Mouse (Mus musculus): Measurements from ENCODE around the gene Iqck. TPM values are rescaled to one million over a fixed set of nuclear protein-coding genes. Genes with fewer than 3 reads are reported as not detected.

Gene Iqck
- polyA plus RNA-seq, 1 experiment from 2014 or later = 4.5 TPM

DNA sequence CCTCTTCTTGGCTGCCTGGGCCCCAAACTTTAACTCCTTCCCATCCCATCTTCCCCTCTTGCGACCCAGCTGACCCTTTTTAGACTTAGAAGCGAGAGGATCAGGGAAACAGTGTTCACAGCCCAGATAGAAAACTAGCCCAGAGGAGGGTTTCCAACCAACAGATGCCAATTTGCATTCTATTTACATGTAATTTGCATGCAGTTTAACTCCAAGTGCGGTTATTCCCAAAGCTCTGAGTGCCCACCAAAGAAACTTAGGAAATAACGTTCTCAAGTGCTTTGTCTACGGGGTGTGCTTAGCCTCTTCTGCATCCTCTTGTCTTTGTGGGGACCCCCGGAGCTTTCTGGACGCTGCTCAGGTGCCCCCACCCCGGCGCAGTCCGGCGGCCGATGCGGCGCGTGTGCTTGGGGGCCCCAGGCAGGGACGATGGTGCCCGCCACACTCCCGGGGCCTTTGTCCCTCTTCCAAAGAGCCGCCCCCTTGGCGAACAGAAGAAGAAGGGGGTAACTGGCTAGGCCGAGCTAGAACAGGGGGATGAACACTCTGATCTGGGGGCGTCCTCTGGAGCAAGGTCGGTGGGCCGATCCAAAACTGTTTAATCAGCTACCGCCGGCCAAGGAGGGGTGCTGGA is 138.2 kb downstream of the Iqck start:
- ChIA-PET POLR2A (interaction anchor here (1.0 to 1.2 kb wide), 3 partner anchors 65 to 153 kb away, joined by 3 to 4 read pairs (median 3); no protein-coding TSS in a partner anchor), CTCF (interaction anchor here (1.7 to 2.0 kb wide), 2 partner anchors 110 to 114 kb away, joined by 5 to 6 read pairs; no protein-coding TSS in a partner anchor)
- no peak for ATAC-seq
- no peaks in the 10 kb centered on the region for H3K27me3 ChIP-seq
- TF ChIP-seq CTCF (IDR thresholded peaks at IDR 0.05) = no peak
- in situ Hi-C loops (cut with MboI; ENCODE audit: low pct_unique_long_range_greater_than_20kb) = loop anchor here (5.0 to 10.0 kb wide), 2 partner anchors 61 to 139 kb away; partner anchors contain the start of genes Iqck and Knop1
- DNase-seq (ENCODE audit: low read depth, low spot score) = no peak

DNA sequence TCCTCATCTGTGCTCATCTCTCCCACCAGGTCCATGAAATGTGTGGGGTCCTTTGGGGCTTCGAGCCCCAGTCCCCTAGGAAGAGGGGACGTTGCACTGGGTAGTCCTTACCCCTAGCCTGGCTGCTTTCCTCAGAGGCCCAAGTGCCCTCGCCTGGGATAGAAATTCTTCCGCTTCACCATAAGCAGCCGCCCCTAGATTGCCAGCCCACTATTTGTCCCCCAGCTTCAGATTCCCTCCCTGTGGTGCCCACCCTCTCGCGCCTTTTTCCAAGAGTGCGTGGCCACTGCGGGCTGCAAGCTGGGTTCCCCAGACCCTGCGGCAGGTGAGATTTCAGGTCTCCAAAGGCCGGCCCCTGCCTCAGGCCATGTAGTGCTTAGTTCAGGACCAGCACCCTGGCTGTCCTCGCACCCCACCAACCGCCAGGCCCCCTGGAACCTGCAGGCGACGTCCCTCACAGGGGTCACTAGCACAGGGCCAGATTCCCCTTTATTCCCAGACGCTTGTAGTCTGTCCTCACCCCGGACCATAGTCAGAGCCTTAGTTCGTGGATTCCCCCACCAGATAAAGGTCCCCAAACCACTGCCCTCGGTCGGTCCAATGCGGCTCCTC is 138.8 kb downstream of the Iqck start:
- ChIA-PET CTCF (interaction anchor here (0.8 to 1.7 kb wide), 3 partner anchors 40 to 115 kb away, joined by 3 to 5 read pairs (median 4); no protein-coding TSS in a partner anchor), POLR2A (interaction anchor here (1.0 kb wide), 2 partner anchors 65 to 154 kb away, joined by 3 to 4 read pairs; no protein-coding TSS in a partner anchor)
- no peak for DNase-seq (ENCODE audit: low read depth, low spot score)
- in situ Hi-C loops (cut with MboI; ENCODE audit: low pct_unique_long_range_greater_than_20kb) = loop anchor here (5.0 to 10.0 kb wide), 2 partner anchors 62 to 140 kb away; partner anchors contain the start of genes Iqck and Knop1
- H3K27me3 ChIP-seq = no peaks in the 10 kb centered on the region
- no peak for TF ChIP-seq CTCF (IDR thresholded peaks at IDR 0.05)
- ATAC-seq = no peak

DNA sequence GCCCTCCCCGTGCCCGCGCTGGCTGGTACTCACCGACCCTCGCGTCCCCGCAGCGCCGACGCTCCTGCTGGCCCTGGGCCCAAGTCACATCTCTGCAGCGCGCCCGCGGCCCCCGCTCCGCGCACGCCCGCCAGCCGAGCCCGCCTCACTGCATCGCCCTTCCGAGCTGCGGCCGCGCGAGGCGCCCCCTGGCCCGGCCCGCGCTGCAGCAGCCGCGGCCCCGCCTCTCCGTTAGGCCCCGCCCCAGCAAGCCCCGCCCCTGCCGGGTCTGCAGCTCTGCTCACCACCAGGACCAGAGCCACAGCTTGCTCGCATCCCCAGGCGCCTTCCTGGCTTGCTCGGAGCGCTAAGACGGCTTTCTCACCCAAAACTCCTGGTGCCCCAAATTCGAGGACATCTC is 139.5 kb downstream of the Iqck start, which contains the start of gene Gprc5b:
Gene Gprc5b (minus strand): TSS at position 205 of the 400 bp plus-strand sequence.
- CTCF ChIA-PET = interaction anchor here (0.8 to 1.2 kb wide), 2 partner anchors 41 to 116 kb away, joined by 3 to 4 read pairs; no protein-coding TSS in a partner anchor
- POLR2A ChIA-PET = no interaction called here
- ATAC-seq (peak; percentile 84), DNase-seq (ENCODE audit: low read depth, low spot score) (no peak)
- no peaks in the 10 kb centered on the region for H3K27me3 ChIP-seq
- in situ Hi-C loops (cut with MboI; ENCODE audit: low pct_unique_long_range_greater_than_20kb) = loop anchor here (5.0 to 10.0 kb wide), 2 partner anchors 140 to 233 kb away; partner anchors contain the start of genes Iqck and Knop1
- TF ChIP-seq CTCF (IDR thresholded peaks at IDR 0.05) = no peak

DNA sequence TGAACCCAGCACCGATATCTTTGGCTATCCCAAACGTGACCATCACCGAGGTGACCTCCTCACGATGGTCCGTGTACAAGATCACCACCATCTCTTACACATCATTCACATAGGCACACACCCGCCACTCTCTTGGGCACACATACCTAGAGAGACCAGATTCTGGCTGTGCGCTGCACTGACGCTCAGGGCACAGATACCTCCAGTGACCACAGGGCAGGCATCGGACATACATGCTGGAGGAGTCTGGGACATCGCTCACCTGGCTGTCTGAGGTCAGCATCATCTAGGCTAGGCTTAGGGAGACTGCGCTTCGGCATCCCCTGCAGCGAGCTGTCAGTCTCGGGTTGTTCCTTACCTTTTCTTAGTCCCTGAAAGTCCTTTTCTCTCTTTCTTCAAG is 140.1 kb downstream of the Iqck start:
- no peak for DNase-seq (ENCODE audit: low read depth, low spot score)
- ChIA-PET CTCF (interaction anchor here (0.7 to 2.0 kb wide), 16 partner anchors 22 to 255 kb away, joined by 3 to 17 read pairs (median 4); no protein-coding TSS in a partner anchor), POLR2A (interaction anchor here (0.7 to 0.9 kb wide), 3 partner anchors 145 to 264 kb away, joined by 3 to 7 read pairs (median 3); partner anchors contain the start of gene Vps35l)
- ATAC-seq = peak; percentile 7
- in situ Hi-C loops (cut with MboI; ENCODE audit: low pct_unique_long_range_greater_than_20kb) = loop anchor here (5.0 to 10.0 kb wide), 2 partner anchors 141 to 233 kb away; partner anchors contain the start of genes Iqck and Knop1
- no peak for TF ChIP-seq CTCF (IDR thresholded peaks at IDR 0.05)
- H3K27me3 ChIP-seq = no peaks in the 10 kb centered on the region

DNA sequence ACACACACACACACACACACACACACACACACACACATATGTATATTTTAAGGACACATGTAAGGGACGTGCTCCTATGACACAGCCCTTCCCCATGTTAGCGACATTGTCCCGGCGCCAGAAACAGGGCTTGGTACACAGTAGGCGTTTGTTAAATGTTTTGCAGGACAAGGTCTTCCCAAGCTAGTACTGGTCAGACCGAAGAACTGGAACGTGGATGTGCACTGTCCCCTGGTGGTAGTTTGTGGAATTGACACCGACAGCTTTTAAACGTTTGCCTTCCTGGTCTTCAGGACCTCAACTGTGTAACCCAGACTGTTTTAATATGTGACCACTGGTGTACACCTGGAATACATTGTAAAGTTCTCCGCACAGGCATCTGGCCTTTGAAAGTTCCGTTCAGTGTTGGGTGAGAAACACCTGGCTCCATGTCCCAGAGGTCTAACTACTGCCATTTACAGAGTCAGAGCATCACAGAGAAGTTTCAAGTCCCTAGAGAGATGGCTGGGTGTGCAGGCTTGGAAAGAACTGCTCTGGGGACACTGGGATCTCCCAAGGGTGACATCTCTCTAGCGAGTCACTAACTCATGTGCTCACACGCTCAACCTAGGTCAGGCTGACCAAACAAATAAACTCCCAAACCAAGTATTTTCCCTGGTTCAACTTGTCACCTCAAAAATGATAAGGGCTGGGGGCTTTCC is 140.7 kb downstream of the Iqck start:
- peak; percentile 93 for TF ChIP-seq CTCF (IDR thresholded peaks at IDR 0.05)
- peak; percentile 1 for ATAC-seq
- no peaks in the 10 kb centered on the region for H3K27me3 ChIP-seq
- ChIA-PET POLR2A (interaction anchor here (0.7 to 0.9 kb wide), 3 partner anchors 145 to 265 kb away, joined by 3 to 7 read pairs (median 3); partner anchors contain the start of gene Vps35l), CTCF (interaction anchor here (0.7 to 2.0 kb wide), 19 partner anchors 23 to 256 kb away, joined by 3 to 17 read pairs (median 4); no protein-coding TSS in a partner anchor)
- in situ Hi-C loops (cut with MboI; ENCODE audit: low pct_unique_long_range_greater_than_20kb) = loop anchor here (5.0 to 10.0 kb wide), 2 partner anchors 141 to 234 kb away; partner anchors contain the start of genes Iqck and Knop1
- DNase-seq (ENCODE audit: low read depth, low spot score) = peak; percentile 30

DNA sequence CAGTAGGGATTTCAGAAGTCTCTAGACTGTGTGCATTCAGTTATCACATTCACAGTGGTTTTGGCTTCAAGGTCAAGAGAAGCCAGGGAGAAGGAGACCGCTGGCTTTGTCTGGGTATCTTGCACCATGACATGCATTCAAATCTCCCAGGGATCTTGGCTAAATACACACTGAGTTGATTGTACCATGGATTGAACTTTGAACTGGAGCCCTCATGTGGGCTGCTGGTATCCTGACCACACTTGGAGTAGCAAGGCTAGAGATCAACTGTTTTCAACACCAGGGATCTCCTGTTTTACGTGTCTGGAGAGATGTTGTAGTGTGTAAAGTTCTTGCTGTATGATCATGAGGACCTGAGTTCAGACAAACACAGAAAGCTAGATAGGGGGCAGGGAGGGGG is 144.3 kb downstream of the Iqck start:
- in situ Hi-C loops (cut with MboI; ENCODE audit: low pct_unique_long_range_greater_than_20kb) = loop anchor here (5.0 to 10.0 kb wide), 2 partner anchors 145 to 238 kb away; partner anchors contain the start of genes Iqck and Knop1
- H3K27me3 ChIP-seq = no peaks in the 10 kb centered on the region
- ChIA-PET POLR2A (no interaction called here), CTCF (interaction anchor here (1.5 kb wide), 1 partner anchor 148 kb away, joined by 4 read pairs; no protein-coding TSS in a partner anchor)
- ATAC-seq (no peak), DNase-seq (ENCODE audit: low read depth, low spot score) (no peak)
- no peak for TF ChIP-seq CTCF (IDR thresholded peaks at IDR 0.05)

DNA sequence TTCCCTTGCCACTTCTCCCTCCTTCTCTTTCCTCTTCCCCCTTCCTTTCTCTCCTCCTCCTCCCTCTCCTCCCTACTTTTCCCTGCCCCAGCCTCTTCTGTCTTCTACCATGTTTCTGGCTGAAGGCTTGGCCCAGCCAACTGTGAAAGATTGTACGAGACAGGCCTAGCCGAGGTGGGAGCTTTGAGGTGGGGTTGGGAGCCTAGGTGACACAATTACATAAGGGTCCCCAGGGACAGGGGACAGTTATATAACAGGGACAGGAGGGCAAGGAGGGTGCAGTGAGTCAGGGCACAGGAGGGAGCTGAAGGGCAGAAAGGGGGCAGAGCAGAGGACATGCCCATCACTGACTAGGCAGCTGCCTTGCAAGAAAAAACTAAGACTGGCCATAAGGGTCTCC is 146.4 kb downstream of the Iqck start:
- no peaks in the 10 kb centered on the region for H3K27me3 ChIP-seq
- TF ChIP-seq CTCF (IDR thresholded peaks at IDR 0.05) = no peak
- ATAC-seq (no peak), DNase-seq (ENCODE audit: low read depth, low spot score) (no peak)
- ChIA-PET POLR2A (no interaction called here), CTCF (interaction anchor here (2.6 kb wide), 1 partner anchor 9 kb away, joined by 8 read pairs; no protein-coding TSS in a partner anchor)
- in situ Hi-C loops (cut with MboI; ENCODE audit: low pct_unique_long_range_greater_than_20kb) = no loop called here

DNA sequence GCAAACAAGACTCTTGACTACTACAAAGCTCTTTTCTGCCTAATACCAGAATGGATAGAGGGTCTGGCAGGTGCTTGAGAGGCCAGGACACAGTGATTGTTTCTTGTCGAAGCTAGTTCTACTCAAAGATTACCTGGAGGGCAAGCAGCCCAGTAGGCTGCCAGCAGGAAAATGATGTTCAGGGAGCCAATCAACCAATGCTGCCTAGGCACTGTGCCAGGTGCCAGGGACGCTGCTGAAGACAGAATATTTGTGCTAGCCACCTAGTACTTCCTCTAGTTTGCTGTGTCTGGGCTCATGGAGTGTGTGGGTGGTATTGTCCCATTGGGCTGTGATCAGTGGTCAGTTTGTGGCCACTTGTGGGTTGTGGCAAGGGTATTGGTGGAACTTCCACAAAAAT is 146.9 kb downstream of the Iqck start:
- no peak for TF ChIP-seq CTCF (IDR thresholded peaks at IDR 0.05)
- ChIA-PET CTCF (interaction anchor here (2.6 kb wide), 1 partner anchor 8 kb away, joined by 8 read pairs; no protein-coding TSS in a partner anchor), POLR2A (no interaction called here)
- no peak for DNase-seq (ENCODE audit: low read depth, low spot score)
- ATAC-seq = no peak
- in situ Hi-C loops (cut with MboI; ENCODE audit: low pct_unique_long_range_greater_than_20kb) = no loop called here
- H3K27me3 ChIP-seq = no peaks in the 10 kb centered on the region

DNA sequence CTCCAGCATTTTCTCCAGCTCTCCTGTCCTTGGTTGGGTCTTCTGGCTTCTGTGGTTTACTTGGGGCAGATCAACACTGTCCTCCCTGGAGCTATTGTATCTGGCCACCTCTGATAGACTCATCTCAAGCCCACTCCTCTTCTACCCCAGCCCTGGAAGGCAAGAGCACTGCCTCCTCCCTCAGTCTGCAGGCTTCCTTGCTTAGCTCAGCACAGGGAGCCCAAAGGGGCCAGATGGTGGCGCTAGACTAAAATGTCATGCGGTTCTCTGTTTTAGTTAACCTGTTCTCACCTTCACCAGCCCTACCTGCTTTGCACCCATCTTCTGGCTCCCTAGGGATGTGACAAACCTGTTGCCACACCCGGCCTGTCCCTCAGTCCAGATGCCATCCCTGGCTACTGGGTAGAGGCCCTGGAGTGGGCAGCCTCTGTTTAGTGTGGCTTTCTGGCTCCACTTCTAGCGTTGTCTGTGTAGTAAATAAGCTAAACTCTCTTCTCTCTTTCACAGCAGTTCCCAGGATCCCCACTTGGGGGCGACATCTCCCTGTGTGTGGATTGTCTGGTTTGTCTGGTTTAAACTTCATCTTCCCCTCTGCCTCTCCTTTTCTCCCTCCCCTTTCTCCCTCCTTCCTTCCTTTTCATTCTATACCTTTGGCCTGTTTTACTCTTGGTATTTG is 155.4 kb downstream of the Iqck start:
- ChIA-PET POLR2A (no interaction called here), CTCF (interaction anchor here (0.9 to 1.8 kb wide), 6 partner anchors 9 to 512 kb away, joined by 3 to 17 read pairs (median 4); partner anchors contain the start of genes Acsm5 and Pdilt)
- in situ Hi-C loops (cut with MboI; ENCODE audit: low pct_unique_long_range_greater_than_20kb) = loop anchor here (5.0 to 10.0 kb wide), 2 partner anchors 416 to 504 kb away; partner anchors contain the start of gene Acsm5
- DNase-seq (ENCODE audit: low read depth, low spot score) = no peak
- no peak for ATAC-seq
- H3K27me3 ChIP-seq = no peaks in the 10 kb centered on the region
- peak; percentile 84 for TF ChIP-seq CTCF (IDR thresholded peaks at IDR 0.05)
